8 mouse cellular contexts compared by ENCODE assay signal in genomic region chr4:40844251-40844721, GRCm38 (mm10). TPM values are rescaled to one million over a fixed set of nuclear protein-coding genes. Genes with fewer than 3 reads are reported as not detected.
DNase-seq lines count a peak whose midpoint lies in the region; ATAC-seq and TF ChIP-seq lines count a peak whose summit lies in the region.

No protein-coding gene starts in this region.

- TF ChIP-seq CTCF in E14TG2a.4 (conservative IDR thresholded peaks at IDR 0.05; ENCODE audit: low read length), result no peak
- no peak for TF ChIP-seq CTCF in forebrain, postnatal 0 days (IDR thresholded peaks at IDR 0.05; ENCODE audit: low read depth)

- 0 out of 2 replicates have a peak, but pooled peaks cover 5% of the 10 kb centered on the region for H3K36me3 ChIP-seq in hindbrain, embryonic 10.5 days
- H3K36me3 ChIP-seq in hindbrain, embryonic 11.5 days (ENCODE audit: control insufficient read depth, insufficient read depth, low read length), result no peaks in the 10 kb centered on the region
- H3K36me3 ChIP-seq in E14TG2a.4 (ENCODE audit: insufficient read depth, low read length), result peaks cover 23% of the 10 kb centered on the region
- no peaks in the 10 kb centered on the region; the same call in 1 of the 2 replicates for H3K36me3 ChIP-seq in forebrain, postnatal 0 days (ENCODE audit: insufficient read depth)
- no peaks in the 10 kb centered on the region for H3K36me3 ChIP-seq in intestine, embryonic 16.5 days (ENCODE audit: control insufficient read depth, insufficient read depth, low read length)
- H3K36me3 ChIP-seq in stomach, embryonic 14.5 days (ENCODE audit: control insufficient read depth, insufficient read depth, low read length), result peaks cover 3% of the 10 kb centered on the region; the same call in 1 of the 2 replicates

- no peak overlapping the region for H3K9ac ChIP-seq in hindbrain, embryonic 11.5 days (ENCODE audit: low read depth, low read length)
- H3K9ac ChIP-seq in forebrain, postnatal 0 days, result no peak overlapping the region
- no peak overlapping the region; the same call in 1 of the 2 replicates for H3K9ac ChIP-seq in intestine, embryonic 16.5 days (ENCODE audit: low read depth, low read length)
- no peak overlapping the region for H3K9ac ChIP-seq in stomach, embryonic 14.5 days (replicated peaks; ENCODE audit: low read depth, low read length)

- no peaks in the 10 kb centered on the region for H3K27me3 ChIP-seq in hindbrain, embryonic 10.5 days (ENCODE audit: insufficient read depth, poor library complexity, severe bottlenecking)
- no peaks in the 10 kb centered on the region for H3K27me3 ChIP-seq in hindbrain, embryonic 11.5 days (ENCODE audit: control insufficient read depth, insufficient read depth, low read length)
- H3K27me3 ChIP-seq in E14TG2a.4 (ENCODE audit: insufficient read depth, low read length), result no peaks in the 10 kb centered on the region
- H3K27me3 ChIP-seq in forebrain, postnatal 0 days (ENCODE audit: insufficient read depth, low read length), result no peaks in the 10 kb centered on the region
- H3K27me3 ChIP-seq in intestine, embryonic 16.5 days (replicated peaks; ENCODE audit: control insufficient read depth, insufficient read depth, low read length), result 0 out of 2 replicates have a peak, but pooled peaks cover 3% of the 10 kb centered on the region
- no peaks in the 10 kb centered on the region for H3K27me3 ChIP-seq in stomach, embryonic 14.5 days (ENCODE audit: control insufficient read depth, insufficient read depth, low read length)

- ATAC-seq in hindbrain, embryonic 11.5 days (ENCODE audit: low FRiP score), result no peak
- peak; percentile 84 for ATAC-seq in forebrain, postnatal 0 days
- ATAC-seq in intestine, embryonic 16.5 days, result peak; percentile 75
- peak; percentile 89 for ATAC-seq in stomach, embryonic 14.5 days (ENCODE audit: insufficient number of reproducible peaks, insufficient read depth, low FRiP score, low read depth)
- no peak for ATAC-seq in cerebellum, adult (ENCODE audit: insufficient number of reproducible peaks, low FRiP score, low TSS enrichment)

- H3K27ac ChIP-seq in hindbrain, embryonic 10.5 days, result peak overlapping the region; percentile 54
- H3K27ac ChIP-seq in hindbrain, embryonic 11.5 days (ENCODE audit: low read depth, low read length), result no peak overlapping the region
- H3K27ac ChIP-seq in forebrain, postnatal 0 days (ENCODE audit: low read depth, low read length), result peak overlapping the region; percentile 64
- H3K27ac ChIP-seq in intestine, embryonic 16.5 days (ENCODE audit: low read length), result peak overlapping the region; percentile 91
- peak overlapping the region; percentile 89 for H3K27ac ChIP-seq in stomach, embryonic 14.5 days (ENCODE audit: low read length)

- no peak overlapping the region for H3K4me2 ChIP-seq in hindbrain, embryonic 11.5 days (replicated peaks; ENCODE audit: low read depth, low read length)
- H3K4me2 ChIP-seq in forebrain, postnatal 0 days (ENCODE audit: low read depth), result no peak overlapping the region
- no peak overlapping the region for H3K4me2 ChIP-seq in intestine, embryonic 16.5 days (ENCODE audit: low read depth, low read length)
- H3K4me2 ChIP-seq in stomach, embryonic 14.5 days (replicated peaks; ENCODE audit: low read depth, low read length), result 0 out of 2 replicates have a peak overlapping the region, but pooled peaks have one; percentile 10

- H3K9me3 ChIP-seq in hindbrain, embryonic 10.5 days, result no peaks in the 10 kb centered on the region
- H3K9me3 ChIP-seq in hindbrain, embryonic 11.5 days (ENCODE audit: control insufficient read depth, low read length), result no peaks in the 10 kb centered on the region
- no peaks in the 10 kb centered on the region for H3K9me3 ChIP-seq in E14TG2a.4 (ENCODE audit: low read length)
- H3K9me3 ChIP-seq in forebrain, postnatal 0 days (ENCODE audit: low read length), result no peaks in the 10 kb centered on the region
- no peaks in the 10 kb centered on the region for H3K9me3 ChIP-seq in intestine, embryonic 16.5 days (ENCODE audit: control insufficient read depth, low read length)
- no peaks in the 10 kb centered on the region for H3K9me3 ChIP-seq in stomach, embryonic 14.5 days (ENCODE audit: control insufficient read depth, low read depth, low read length)

- no peak overlapping the region for H3K4me3 ChIP-seq in hindbrain, embryonic 10.5 days
- no peak overlapping the region for H3K4me3 ChIP-seq in hindbrain, embryonic 11.5 days (ENCODE audit: low read depth, low read length)
- peak overlapping the region; percentile 48 for H3K4me3 ChIP-seq in E14TG2a.4 (replicated peaks; ENCODE audit: low read length)
- H3K4me3 ChIP-seq in forebrain, postnatal 0 days (ENCODE audit: low read depth, low read length), result no peak overlapping the region
- H3K4me3 ChIP-seq in intestine, embryonic 16.5 days (ENCODE audit: low read length), result no peak overlapping the region
- H3K4me3 ChIP-seq in stomach, embryonic 14.5 days (ENCODE audit: low read depth, low read length), result no peak overlapping the region

- WGBS in hindbrain, embryonic 10.5 days, result 15% methylated on average over 5 of the region's 5 CpGs
- 12% methylated on average over 5 of the region's 5 CpGs for WGBS in hindbrain, embryonic 11.5 days
- 8% methylated on average over 5 of the region's 5 CpGs for WGBS in forebrain, postnatal 0 days
- WGBS in intestine, embryonic 16.5 days, result 26% methylated on average over 5 of the region's 5 CpGs
- 7% methylated on average over 5 of the region's 5 CpGs for WGBS in stomach, embryonic 14.5 days

- DNase-seq in hindbrain, embryonic 10.5 days (ENCODE audit: low spot score), result no peak
- DNase-seq in hindbrain, embryonic 11.5 days (ENCODE audit: low spot score), result no peak
- peak; percentile 44 for DNase-seq in forebrain, postnatal 0 days
- DNase-seq in lung, postnatal 14 days, result peak; percentile 53

- peaks cover 26% of the 10 kb centered on the region for H3K4me1 ChIP-seq in hindbrain, embryonic 10.5 days (replicated peaks)
- no peaks in the 10 kb centered on the region for H3K4me1 ChIP-seq in hindbrain, embryonic 11.5 days (replicated peaks; ENCODE audit: control insufficient read depth, insufficient read depth, low read length)
- peaks cover 68% of the 10 kb centered on the region for H3K4me1 ChIP-seq in E14TG2a.4 (replicated peaks; ENCODE audit: low read depth, low read length)
- 0 out of 2 replicates have a peak, but pooled peaks cover 10% of the 10 kb centered on the region for H3K4me1 ChIP-seq in forebrain, postnatal 0 days (ENCODE audit: insufficient read depth)
- H3K4me1 ChIP-seq in intestine, embryonic 16.5 days (ENCODE audit: control insufficient read depth, insufficient read depth, low read length), result peaks cover 42% of the 10 kb centered on the region
- H3K4me1 ChIP-seq in stomach, embryonic 14.5 days (ENCODE audit: control insufficient read depth, insufficient read depth, low read length), result peaks cover 48% of the 10 kb centered on the region

RNA-seq across cellular contexts. Expression of gene B4galt1, which starts 9.5 kb away (rescaled TPM):
- 15.2 and 18.8 TPM in 2 replicates for polyA plus RNA-seq in hindbrain, embryonic 10.5 days (2016; fragmentation: Nextera tagmentation; extraction: Ambion mirVana)
- 15.1 and 16.2 TPM in 2 replicates for polyA plus RNA-seq in hindbrain, embryonic 11.5 days (2014; fragmentation: Nextera tagmentation; extraction: Ambion mirVana)
- 6.8 and 10.0 TPM in 2 replicates for total RNA-seq in forebrain, postnatal 0 days (2014; rRNA removed)
- 4.6 and 4.9 TPM in 2 replicates for polyA plus RNA-seq in forebrain, postnatal 0 days (2015; fragmentation: Nextera tagmentation; extraction: Ambion mirVana)
- polyA plus RNA-seq in intestine, embryonic 16.5 days (2015; fragmentation: Nextera tagmentation; extraction: Ambion mirVana), result 26.6 and 27.3 TPM in 2 replicates
- polyA plus RNA-seq in stomach, embryonic 14.5 days (2014; fragmentation: Nextera tagmentation; extraction: Ambion mirVana), result 53.4 and 55.6 TPM in 2 replicates

Comparison
In these comparisons a context has a peak if more than half of its experiments do, and no peak if none do; other contexts are left out.
1. DNase-seq: peak in forebrain, postnatal 0 days (single experiment) and lung, postnatal 14 days (single experiment); none in hindbrain, embryonic 10.5 days (single experiment) and hindbrain, embryonic 11.5 days (single experiment).
2. ATAC-seq: peak in forebrain, postnatal 0 days (single experiment), intestine, embryonic 16.5 days (single experiment) and stomach, embryonic 14.5 days (single experiment); none in hindbrain, embryonic 11.5 days (single experiment) and cerebellum, adult (single experiment).